Mouse (Mus musculus): ENCODE data around the gene Mta2. TPM values are rescaled to one million over a fixed set of nuclear protein-coding genes. Genes with fewer than 3 reads are reported as not detected.
"Not testable (repeated sequence)": the region's sequence is repeated elsewhere in the genome, so short reads cannot be mapped to it uniquely, and the experiment has no call there.

The Mta2 gene
- polyA plus RNA-seq, 1 experiment from 2014 or later = 202 TPM

- no peak overlapping the region for H3K4me3 ChIP-seq
- H3K9me3 ChIP-seq = no peaks in the 10 kb centered on the region
- H3K27me3 ChIP-seq (ENCODE audit: poor library complexity, severe bottlenecking) = no peaks in the 10 kb centered on the region
- peaks cover 90% of the 10 kb centered on the region for H3K36me3 ChIP-seq (replicated peaks)
- peaks cover 14% of the 10 kb centered on the region for H3K4me1 ChIP-seq
- 88% methylated on average over 2 of the region's 2 CpGs for WGBS
- DNase-seq (ENCODE audit: extremely low spot score, low spot score) = no peak
- no peak overlapping the region for H3K27ac ChIP-seq
These were observed 20.6 kb downstream of the Mta2 start for GRCm38 (mm10) chr19:8962256-8962655.

DNA sequence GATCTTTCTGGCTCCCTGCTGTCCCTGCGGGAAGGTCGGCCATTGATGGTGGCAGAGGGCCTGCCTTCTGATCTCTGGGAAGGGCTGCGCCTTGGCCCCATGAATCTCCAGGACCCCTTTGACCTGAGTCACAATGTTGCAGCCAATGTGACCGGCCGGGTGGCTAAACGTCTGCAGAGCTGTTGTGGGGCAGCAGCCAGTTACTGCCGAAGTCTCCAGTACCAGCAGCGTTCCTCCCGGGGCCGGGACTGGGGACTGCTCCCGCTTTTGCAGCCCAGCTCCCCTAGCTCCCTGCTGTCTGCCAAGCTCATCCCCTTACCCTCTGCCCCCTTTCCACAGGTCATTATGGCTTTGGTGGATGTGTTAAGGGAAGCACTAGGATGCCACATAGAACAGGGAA is 23.4 kb downstream of the Mta2 start:
- Histone ChIP-seq H3K9me3 (no peaks in the 10 kb centered on the region), H3K36me3 (replicated peaks) (peaks cover 80% of the 10 kb centered on the region), H3K4me3 (peak overlapping the region; percentile 90; the same call in 1 of the 2 replicates), H3K27me3 (ENCODE audit: poor library complexity, severe bottlenecking) (no peaks in the 10 kb centered on the region), H3K27ac (no peak overlapping the region), H3K4me1 (peaks cover 30% of the 10 kb centered on the region)
- WGBS = 91% methylated on average over 11 of the region's 11 CpGs
- DNase-seq (ENCODE audit: extremely low spot score, low spot score) = no peak

- Histone ChIP-seq H3K27ac (peak overlapping the region; percentile 94), H3K36me3 (replicated peaks) (peaks cover 80% of the 10 kb centered on the region), H3K27me3 (ENCODE audit: poor library complexity, severe bottlenecking) (no peaks in the 10 kb centered on the region), H3K4me1 (peaks cover 30% of the 10 kb centered on the region), H3K4me3 (peak overlapping the region; percentile 90), H3K9me3 (no peaks in the 10 kb centered on the region)
- no peak for DNase-seq (ENCODE audit: extremely low spot score, low spot score)
- 88% methylated on average over 8 of the region's 8 CpGs for WGBS
These were observed 24.1 kb downstream of the Mta2 start for GRCm38 (mm10) chr19:8965771-8966170.

DNA sequence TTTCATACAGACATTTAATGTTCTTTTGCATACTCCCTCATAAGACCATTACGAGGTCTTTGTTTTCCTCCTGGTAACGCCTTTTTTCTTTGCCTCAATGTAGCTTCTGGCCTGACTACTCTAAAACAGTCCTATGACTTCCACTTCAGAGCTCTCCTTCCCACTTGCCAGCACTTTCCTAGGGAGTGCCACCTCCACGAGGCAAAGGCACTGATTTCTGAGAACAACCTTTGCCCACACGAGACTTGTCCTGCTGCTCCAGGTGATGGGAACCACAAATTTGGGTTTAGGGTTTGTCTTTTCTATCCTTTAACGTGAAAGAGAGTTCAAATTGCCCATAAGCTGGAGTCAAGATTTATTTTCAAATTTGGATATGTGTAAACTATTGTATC is 24.5 kb downstream of the Mta2 start:
- 51% methylated on average over 5 of the region's 5 CpGs for WGBS
- H3K36me3 ChIP-seq (replicated peaks) = peaks cover 80% of the 10 kb centered on the region
- no peak for DNase-seq (ENCODE audit: extremely low spot score, low spot score)
- H3K9me3 ChIP-seq = no peaks in the 10 kb centered on the region
- peak overlapping the region; percentile 90 for H3K4me3 ChIP-seq
- peak overlapping the region; percentile 94 for H3K27ac ChIP-seq
- no peaks in the 10 kb centered on the region for H3K27me3 ChIP-seq (ENCODE audit: poor library complexity, severe bottlenecking)
- peaks cover 30% of the 10 kb centered on the region for H3K4me1 ChIP-seq

DNA sequence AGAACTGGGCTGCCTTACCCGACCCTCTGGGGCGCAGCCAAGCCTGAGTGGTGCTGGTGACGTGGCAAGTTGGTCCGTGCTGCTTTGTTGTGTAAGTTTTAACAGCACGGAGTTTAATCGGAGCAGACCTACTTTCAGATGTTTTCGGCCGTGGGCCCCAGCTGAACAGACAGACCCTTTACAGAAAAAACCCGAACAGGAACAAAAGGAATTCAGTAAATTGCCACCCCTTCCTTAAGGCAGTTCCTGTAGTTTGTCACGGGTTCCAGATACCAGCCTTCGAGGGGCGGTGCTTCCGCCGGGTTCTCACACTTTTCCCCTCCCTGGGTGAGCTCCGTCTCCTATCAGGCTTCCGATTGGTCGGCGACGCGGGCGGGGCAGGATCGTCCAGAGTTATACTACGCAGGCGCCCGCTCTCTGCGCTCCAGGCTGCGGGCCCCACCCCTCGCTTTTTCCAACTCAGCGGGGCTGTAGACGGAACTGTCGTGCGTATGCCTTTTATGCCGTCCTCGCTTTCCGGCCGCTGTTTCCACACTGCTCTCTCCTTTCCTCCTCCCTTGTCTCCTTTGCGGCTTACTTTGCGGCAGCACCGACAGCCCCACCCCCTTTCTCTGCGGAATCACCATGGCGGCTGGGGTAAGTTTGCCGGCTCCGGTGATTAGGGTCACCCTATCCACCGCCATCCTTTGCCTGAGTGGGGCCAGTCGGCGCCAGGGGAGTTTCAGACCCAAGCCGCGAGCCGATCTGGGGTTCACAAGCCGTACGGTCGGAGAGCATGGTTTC is 25.1 kb downstream of the Mta2 start, which contains the start of gene Eef1g:
Gene Eef1g, plus strand, starts transcription at position 452 of the 783 bp plus-strand sequence.
- peaks cover 80% of the 10 kb centered on the region for H3K36me3 ChIP-seq (replicated peaks)
- DNase-seq (ENCODE audit: extremely low spot score, low spot score) = peak; percentile 99
- no peaks in the 10 kb centered on the region for H3K9me3 ChIP-seq
- peak within 1 kb of the TSS; percentile 90 for H3K4me3 ChIP-seq
- peaks cover 30% of the 10 kb centered on the region for H3K4me1 ChIP-seq
- 2% methylated on average over 52 of the region's 52 CpGs for WGBS
- peak within 1 kb of the TSS; percentile 94 for H3K27ac ChIP-seq
- H3K27me3 ChIP-seq (ENCODE audit: poor library complexity, severe bottlenecking) = no peaks in the 10 kb centered on the region

- Histone ChIP-seq H3K4me1 (peaks cover 30% of the 10 kb centered on the region), H3K27ac (peak overlapping the region; percentile 94), H3K4me3 (peak overlapping the region; percentile 90), H3K27me3 (ENCODE audit: poor library complexity, severe bottlenecking) (no peaks in the 10 kb centered on the region), H3K9me3 (no peaks in the 10 kb centered on the region), H3K36me3 (replicated peaks) (peaks cover 80% of the 10 kb centered on the region)
- 0% methylated on average over 8 of the region's 8 CpGs for WGBS
- DNase-seq (ENCODE audit: extremely low spot score, low spot score) = no peak
These were observed 25.7 kb downstream of the Mta2 start for GRCm38 (mm10) chr19:8967373-8967743.

DNA sequence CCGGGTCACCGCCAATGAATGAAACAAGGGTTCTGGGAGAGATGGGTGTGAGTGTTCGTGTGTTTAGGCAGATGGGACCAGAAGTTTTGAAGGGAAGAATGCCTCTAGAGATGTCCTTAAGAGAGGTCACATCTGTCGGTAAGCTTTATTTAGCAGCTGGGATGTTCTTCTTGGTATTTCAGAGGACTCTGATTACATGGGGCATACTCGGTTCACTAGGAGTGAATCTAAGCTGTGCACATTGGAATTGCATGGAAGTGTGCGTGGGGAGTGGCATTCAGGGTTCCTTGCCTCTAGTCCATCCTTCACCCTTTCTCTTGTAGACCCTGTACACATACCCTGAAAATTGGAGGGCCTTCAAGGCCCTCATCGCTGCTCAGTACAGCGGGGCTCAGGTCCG is 26.2 kb downstream of the Mta2 start:
- Histone ChIP-seq H3K36me3 (replicated peaks) (peaks cover 80% of the 10 kb centered on the region), H3K27me3 (ENCODE audit: poor library complexity, severe bottlenecking) (no peaks in the 10 kb centered on the region), H3K9me3 (no peaks in the 10 kb centered on the region), H3K4me3 (peak overlapping the region; percentile 90), H3K4me1 (peaks cover 30% of the 10 kb centered on the region), H3K27ac (peak overlapping the region; percentile 94)
- DNase-seq (ENCODE audit: extremely low spot score, low spot score) = no peak
- WGBS = 7% methylated on average over 9 of the region's 9 CpGs

- not testable (repeated sequence) for H3K27me3 ChIP-seq (ENCODE audit: poor library complexity, severe bottlenecking); H3K4me3 ChIP-seq; H3K27ac ChIP-seq; DNase-seq (ENCODE audit: extremely low spot score, low spot score); H3K9me3 ChIP-seq
- WGBS = 90% methylated on average over 8 of the region's 8 CpGs
- Histone ChIP-seq H3K4me1 (peaks cover 16% of the 10 kb centered on the region), H3K36me3 (replicated peaks) (peaks cover 92% of the 10 kb centered on the region)
These were observed 30.8 kb downstream of the Mta2 start for GRCm38 (mm10) chr19:8972491-8972890.

DNA sequence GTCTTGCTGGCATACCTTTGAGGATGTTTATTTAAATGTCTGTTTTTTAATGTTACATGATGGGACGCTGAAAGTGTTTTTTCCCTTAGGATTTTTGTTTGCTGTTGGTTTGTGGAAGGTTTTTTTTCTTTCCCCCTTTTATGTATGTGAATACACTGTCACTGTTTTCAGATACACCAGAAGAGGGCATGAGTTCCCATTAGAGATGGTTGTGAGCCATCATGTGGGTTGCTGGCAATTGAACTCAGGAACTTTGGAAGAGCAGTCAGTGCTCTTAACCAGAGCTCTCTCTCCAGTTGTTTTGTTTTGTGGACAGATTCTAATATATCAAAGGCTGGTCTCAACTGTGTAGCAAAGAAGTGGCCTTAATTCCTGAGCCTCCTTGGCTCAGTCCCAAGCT is 33.0 kb downstream of the Mta2 start:
- no peak overlapping the region for H3K4me3 ChIP-seq
- peaks cover 100% of the 10 kb centered on the region for H3K36me3 ChIP-seq (replicated peaks)
- WGBS = 88% methylated on average over 1 of the region's 1 CpGs
- H3K27ac ChIP-seq = no peak overlapping the region
- H3K27me3 ChIP-seq (ENCODE audit: poor library complexity, severe bottlenecking) = no peaks in the 10 kb centered on the region
- H3K9me3 ChIP-seq = no peaks in the 10 kb centered on the region
- no peaks in the 10 kb centered on the region; the same call in 1 of the 2 replicates for H3K4me1 ChIP-seq
- no peak for DNase-seq (ENCODE audit: extremely low spot score, low spot score)

GRCm38 (mm10) chr19:8975491-8975890 is 33.8 kb downstream of the Mta2 start:
- Histone ChIP-seq H3K27ac (no peak overlapping the region), H3K4me3 (no peak overlapping the region), H3K9me3 (no peaks in the 10 kb centered on the region), H3K4me1 (no peaks in the 10 kb centered on the region; the same call in 1 of the 2 replicates), H3K36me3 (replicated peaks) (peaks cover 100% of the 10 kb centered on the region), H3K27me3 (ENCODE audit: poor library complexity, severe bottlenecking) (no peaks in the 10 kb centered on the region)
- WGBS = 96% methylated on average over 2 of the region's 2 CpGs
- no peak for DNase-seq (ENCODE audit: extremely low spot score, low spot score)

DNA sequence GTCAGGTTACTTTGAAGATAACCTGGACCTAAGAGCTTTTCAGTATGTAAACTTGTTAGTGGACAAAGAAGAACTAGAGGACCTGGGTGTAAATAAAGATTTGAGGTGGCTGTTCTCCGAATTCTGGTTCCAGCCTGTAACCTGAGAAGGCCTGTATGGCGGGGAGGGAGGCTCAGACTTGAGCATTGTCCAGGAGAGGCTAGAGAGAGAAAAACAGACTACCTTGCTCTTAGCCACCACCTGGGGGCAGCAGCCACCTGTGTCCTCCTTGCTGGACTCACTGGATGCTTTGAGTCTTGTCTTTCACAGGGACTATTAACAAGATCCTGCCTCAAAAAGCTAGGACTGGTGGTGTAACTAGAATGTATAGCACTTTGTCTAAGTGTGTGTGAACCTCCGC is 34.9 kb downstream of the Mta2 start:
- Histone ChIP-seq H3K4me3 (no peak overlapping the region), H3K27me3 (ENCODE audit: poor library complexity, severe bottlenecking) (no peaks in the 10 kb centered on the region), H3K4me1 (peaks cover 4% of the 10 kb centered on the region; the same call in 1 of the 2 replicates), H3K27ac (no peak overlapping the region), H3K36me3 (replicated peaks) (peaks cover 99% of the 10 kb centered on the region), H3K9me3 (no peaks in the 10 kb centered on the region)
- 56% methylated on average over 3 of the region's 3 CpGs for WGBS
- no peak for DNase-seq (ENCODE audit: extremely low spot score, low spot score)

DNA sequence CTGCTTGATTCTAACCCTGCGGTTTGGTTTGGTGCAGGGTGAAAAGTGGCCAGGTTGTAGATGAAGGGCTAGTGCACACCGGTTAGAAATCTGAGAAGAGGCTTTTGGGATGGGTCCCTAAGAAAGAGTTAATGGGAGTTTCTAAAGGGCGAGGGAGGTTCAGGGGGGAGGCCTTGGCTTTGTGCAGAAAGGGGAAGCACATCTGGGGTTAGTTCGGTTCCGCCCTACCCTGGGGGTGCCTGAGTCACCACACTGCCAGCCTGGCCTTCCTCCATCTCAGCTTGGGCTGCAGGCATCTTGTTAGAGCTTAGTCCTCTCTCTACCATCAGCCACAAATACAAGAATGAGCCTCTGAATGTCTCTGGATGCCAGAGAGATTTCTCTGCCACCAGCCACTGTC is 39.1 kb downstream of the Mta2 start:
- peaks cover 37% of the 10 kb centered on the region for H3K4me1 ChIP-seq
- 60% methylated on average over 5 of the region's 5 CpGs for WGBS
- peaks cover 61% of the 10 kb centered on the region for H3K36me3 ChIP-seq (replicated peaks)
- H3K9me3 ChIP-seq = no peaks in the 10 kb centered on the region
- no peak overlapping the region for H3K27ac ChIP-seq
- DNase-seq (ENCODE audit: extremely low spot score, low spot score) = no peak
- no peak overlapping the region for H3K4me3 ChIP-seq
- H3K27me3 ChIP-seq (ENCODE audit: poor library complexity, severe bottlenecking) = no peaks in the 10 kb centered on the region

DNA sequence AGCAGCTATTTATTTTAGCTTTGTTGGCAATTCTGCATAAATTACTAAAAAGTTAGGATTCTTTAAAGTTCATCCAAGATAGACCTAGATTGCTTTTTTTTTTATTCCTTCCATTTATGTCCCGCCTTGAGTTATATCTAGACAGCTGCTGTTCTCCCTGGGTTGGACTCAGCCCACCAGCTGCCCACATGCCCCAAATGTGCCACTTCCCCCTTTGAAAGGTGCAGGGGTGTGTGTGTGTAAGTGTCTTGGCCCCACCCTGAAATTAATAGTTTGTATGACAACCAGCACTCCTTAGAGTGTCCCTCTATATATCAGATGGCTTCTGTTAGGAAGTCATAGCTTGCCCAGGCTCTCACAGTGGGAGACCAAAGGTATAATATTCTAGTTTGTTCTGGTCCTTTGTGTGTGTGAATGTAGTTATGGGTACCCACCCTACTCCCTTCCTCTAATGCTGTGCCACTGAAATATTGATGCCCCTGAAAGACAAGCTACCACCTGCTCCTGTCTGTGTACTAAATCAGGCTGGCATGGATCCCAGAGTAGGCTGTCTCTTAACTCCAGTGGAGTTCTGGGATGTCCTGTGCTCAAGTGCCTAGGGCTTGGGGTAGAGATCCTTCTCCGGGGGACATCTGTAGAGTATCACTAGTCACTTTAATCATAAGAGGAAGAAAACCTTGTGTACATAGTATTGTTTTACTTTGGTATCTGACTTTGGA is 39.9 kb downstream of the Mta2 start:
- H3K4me1 ChIP-seq = peaks cover 37% of the 10 kb centered on the region
- 0 out of 2 replicates have a peak, but pooled peaks cover 6% of the 10 kb centered on the region for H3K27me3 ChIP-seq (ENCODE audit: poor library complexity, severe bottlenecking)
- peaks cover 52% of the 10 kb centered on the region for H3K36me3 ChIP-seq (replicated peaks)
- DNase-seq (ENCODE audit: extremely low spot score, low spot score) = no peak
- 92% methylated on average over 2 of the region's 2 CpGs for WGBS
- no peaks in the 10 kb centered on the region for H3K9me3 ChIP-seq
- H3K27ac ChIP-seq = no peak overlapping the region
- H3K4me3 ChIP-seq = no peak overlapping the region
